Mouse (Mus musculus): ENCODE measurements around the gene Ppp1ca. TPM values are rescaled to one million over a fixed set of nuclear protein-coding genes. Genes with fewer than 3 reads are reported as not detected.

The Ppp1ca gene
- polyA plus RNA-seq (2016; fragmentation: Nextera tagmentation; extraction: Ambion mirVana), result 689 and 709 TPM in 2 replicates

- ATAC-seq (ENCODE audit: low FRiP score), result peak; percentile 93
- WGBS, result 8% methylated on average over 42 of the region's 47 CpGs
Observed at GRCm38 (mm10) chr19:4191528-4192250, at the start of gene Ppp1ca. TSS of gene Ppp1ca (plus strand) at chr19:4192065.

GRCm38 (mm10) chr19:4142416-4143173, 49.3 kb upstream of the Ppp1ca start:
- Histone ChIP-seq H3K4me3 (replicated peaks) (no peak overlapping the region), H3K27ac (no peak overlapping the region), H3K4me1 (peaks cover 7% of the 10 kb centered on the region), H3K27me3 (peaks cover 4% of the 10 kb centered on the region; the same call in 1 of the 2 replicates), H3K9ac (no peak overlapping the region), H3K36me3 (replicated peaks) (no peaks in the 10 kb centered on the region), H3K9me3 (no peaks in the 10 kb centered on the region), H3K4me2 (no peak overlapping the region)
- 91% methylated on average over 18 of the region's 18 CpGs for WGBS
- ATAC-seq (ENCODE audit: low FRiP score), result no peak

More at GRCm38 (mm10) chr19:4191528-4192250, at the start of gene Ppp1ca:
- Histone ChIP-seq H3K36me3 (replicated peaks) (peaks cover 37% of the 10 kb centered on the region), H3K27me3 (no peaks in the 10 kb centered on the region), H3K27ac (peak within 1 kb of the TSS; percentile 91), H3K4me1 (peaks cover 29% of the 10 kb centered on the region), H3K9ac (peak within 1 kb of the TSS; percentile 98), H3K4me3 (replicated peaks) (peak within 1 kb of the TSS; percentile 98), H3K9me3 (no peaks in the 10 kb centered on the region), H3K4me2 (peak within 1 kb of the TSS; percentile 93)

GRCm38 (mm10) chr19:4143759-4144268, 48.1 kb upstream of the Ppp1ca start, which contains the start of gene Cabp4:
TSS of gene Cabp4 (minus strand) at chr19:4144033.
- H3K4me3 ChIP-seq (replicated peaks), result no peak within 1 kb of the TSS
- H3K9ac ChIP-seq, result no peak within 1 kb of the TSS
- no peaks in the 10 kb centered on the region for H3K36me3 ChIP-seq (replicated peaks)
- WGBS, result 90% methylated on average over 7 of the region's 7 CpGs
- ATAC-seq (ENCODE audit: low FRiP score), result no peak
- H3K4me1 ChIP-seq, result peaks cover 15% of the 10 kb centered on the region
- H3K9me3 ChIP-seq, result no peaks in the 10 kb centered on the region
- H3K27ac ChIP-seq, result no peak within 1 kb of the TSS
- H3K4me2 ChIP-seq, result no peak within 1 kb of the TSS
- peaks cover 4% of the 10 kb centered on the region; the same call in 1 of the 2 replicates for H3K27me3 ChIP-seq

GRCm38 (mm10) chr19:4144550-4145498, 47.0 kb upstream of the Ppp1ca start:
- ATAC-seq (ENCODE audit: low FRiP score), result no peak
- peaks cover 20% of the 10 kb centered on the region for H3K4me1 ChIP-seq
- H3K4me3 ChIP-seq (replicated peaks), result no peak overlapping the region
- H3K9me3 ChIP-seq, result no peaks in the 10 kb centered on the region
- 86% methylated on average over 16 of the region's 16 CpGs for WGBS
- H3K27me3 ChIP-seq, result peaks cover 4% of the 10 kb centered on the region; the same call in 1 of the 2 replicates
- 0 out of 2 replicates have a peak, but pooled peaks cover under 1% of the 10 kb centered on the region for H3K36me3 ChIP-seq (replicated peaks)
- no peak overlapping the region for H3K4me2 ChIP-seq
- H3K27ac ChIP-seq, result no peak overlapping the region
- H3K9ac ChIP-seq, result no peak overlapping the region

- no peak overlapping the region for H3K4me2 ChIP-seq
- ATAC-seq (ENCODE audit: low FRiP score), result no peak
- peaks cover 11% of the 10 kb centered on the region for H3K36me3 ChIP-seq (replicated peaks)
- H3K27ac ChIP-seq, result no peak overlapping the region
- no peak overlapping the region for H3K4me3 ChIP-seq (replicated peaks)
- WGBS, result 81% methylated on average over 5 of the region's 5 CpGs
- no peaks in the 10 kb centered on the region for H3K9me3 ChIP-seq
- H3K4me1 ChIP-seq, result peaks cover 24% of the 10 kb centered on the region
- H3K27me3 ChIP-seq, result peaks cover 4% of the 10 kb centered on the region; the same call in 1 of the 2 replicates
- H3K9ac ChIP-seq, result no peak overlapping the region
Observed at GRCm38 (mm10) chr19:4145936-4146335, 45.9 kb upstream of the Ppp1ca start.

GRCm38 (mm10) chr19:4146366-4147021, 45.4 kb upstream of the Ppp1ca start:
- Histone ChIP-seq H3K27me3 (peaks cover 4% of the 10 kb centered on the region; the same call in 1 of the 2 replicates), H3K9me3 (no peaks in the 10 kb centered on the region)
- WGBS, result 63% methylated on average over 12 of the region's 12 CpGs

GRCm38 (mm10) chr19:4147022-4147405, 44.9 kb upstream of the Ppp1ca start:
- ATAC-seq (ENCODE audit: low FRiP score), result no peak
- WGBS, result 45% methylated on average over 3 of the region's 3 CpGs
- Histone ChIP-seq H3K36me3 (replicated peaks) (peaks cover 18% of the 10 kb centered on the region), H3K9ac (no peak overlapping the region), H3K4me1 (peaks cover 24% of the 10 kb centered on the region), H3K4me3 (replicated peaks) (no peak overlapping the region), H3K4me2 (no peak overlapping the region), H3K27me3 (peaks cover 4% of the 10 kb centered on the region; the same call in 1 of the 2 replicates), H3K9me3 (no peaks in the 10 kb centered on the region), H3K27ac (no peak overlapping the region)

More at GRCm38 (mm10) chr19:4146366-4147021, 45.4 kb upstream of the Ppp1ca start:
- H3K4me3 ChIP-seq (replicated peaks), result no peak overlapping the region
- H3K27ac ChIP-seq, result no peak overlapping the region
- H3K4me2 ChIP-seq, result no peak overlapping the region
- no peak for ATAC-seq (ENCODE audit: low FRiP score)
- H3K9ac ChIP-seq, result no peak overlapping the region
- H3K36me3 ChIP-seq (replicated peaks), result peaks cover 17% of the 10 kb centered on the region
- H3K4me1 ChIP-seq, result peaks cover 24% of the 10 kb centered on the region

GRCm38 (mm10) chr19:4147782-4148490, 43.9 kb upstream of the Ppp1ca start:
- 35% methylated on average over 9 of the region's 9 CpGs for WGBS
- Histone ChIP-seq H3K9me3 (no peaks in the 10 kb centered on the region), H3K27ac (peak overlapping the region; percentile 13; the same call in 1 of the 2 replicates), H3K4me2 (peak overlapping the region; percentile 77), H3K36me3 (replicated peaks) (peaks cover 24% of the 10 kb centered on the region), H3K9ac (peak overlapping the region; percentile 92), H3K4me3 (replicated peaks) (peak overlapping the region; percentile 89), H3K27me3 (peaks cover 3% of the 10 kb centered on the region; the same call in 1 of the 2 replicates), H3K4me1 (peaks cover 24% of the 10 kb centered on the region)
- ATAC-seq (ENCODE audit: low FRiP score), result peak; percentile 36

- Histone ChIP-seq H3K9me3 (no peaks in the 10 kb centered on the region), H3K27ac (peak within 1 kb of the TSS; percentile 75), H3K27me3 (no peaks in the 10 kb centered on the region), H3K4me2 (peak within 1 kb of the TSS; percentile 77), H3K9ac (peak within 1 kb of the TSS; percentile 92), H3K4me3 (replicated peaks) (peak within 1 kb of the TSS; percentile 89), H3K36me3 (replicated peaks) (peaks cover 29% of the 10 kb centered on the region), H3K4me1 (peaks cover 24% of the 10 kb centered on the region)
- ATAC-seq (ENCODE audit: low FRiP score), result peak; percentile 97
- under 1% methylated on average over 33 of the region's 33 CpGs for WGBS
Observed at GRCm38 (mm10) chr19:4148491-4148806, 43.4 kb upstream of the Ppp1ca start, which contains the start of gene Coro1b. TSS of gene Coro1b (plus strand) at chr19:4148619.

GRCm38 (mm10) chr19:4148819-4149218, 43.0 kb upstream of the Ppp1ca start:
- Histone ChIP-seq H3K4me2 (peak overlapping the region; percentile 77), H3K9me3 (no peaks in the 10 kb centered on the region), H3K27me3 (no peaks in the 10 kb centered on the region), H3K27ac (peak overlapping the region; percentile 75), H3K36me3 (replicated peaks) (peaks cover 33% of the 10 kb centered on the region), H3K4me3 (replicated peaks) (peak overlapping the region; percentile 89), H3K4me1 (peaks cover 24% of the 10 kb centered on the region), H3K9ac (peak overlapping the region; percentile 92)
- ATAC-seq (ENCODE audit: low FRiP score), result no peak
- WGBS, result 6% methylated on average over 8 of the region's 8 CpGs
